Mouse (Mus musculus) stomach, embryonic 14.5 days (tissue): ENCODE measurements around the gene Rbm44. TPM values are rescaled to one million over a fixed set of nuclear protein-coding genes. Genes with fewer than 3 reads are reported as not detected.

Experiments
- ATAC-seq: fragments of 200-750 bp; cut with Nextera tagmentation; 2 replicates; pipeline ENCODE4 v1.8.0; 2017; ENCODE audit warnings: low read depth, moderate TSS enrichment; ENCODE audit not compliant: insufficient number of reproducible peaks, insufficient read depth, low FRiP score
- H3K27ac ChIP-seq: fragments of 300-500 bp; sonication (generic); 2 replicates; pipeline ENCODE4 v1.5.1; 2014; ENCODE audit warnings: mild to moderate bottlenecking, low read length, moderate library complexity, mixed read lengths
- H3K27me3 ChIP-seq: fragments of 300-500 bp; sonication (generic); 2 replicates; pipeline ENCODE4 v1.6.1; 2014; ENCODE audit warnings: low read length, control low read depth, mixed read lengths; ENCODE audit not compliant: control insufficient read depth, insufficient read depth
- H3K36me3 ChIP-seq: fragments of 300-500 bp; sonication (generic); 2 replicates; pipeline ENCODE4 v1.6.1; 2014; ENCODE audit warnings: mild to moderate bottlenecking, control low read depth, low read length, moderate library complexity, mixed read lengths; ENCODE audit not compliant: control insufficient read depth, insufficient read depth
- H3K4me1 ChIP-seq: fragments of 300-500 bp; sonication (generic); 2 replicates; pipeline ENCODE4 v1.6.1; 2014; ENCODE audit warnings: low read length, control low read depth, mixed read lengths; ENCODE audit not compliant: control insufficient read depth, insufficient read depth
- H3K4me2 ChIP-seq: fragments of 300-500 bp; sonication (generic); replicated peaks from 2 replicates; pipeline ENCODE4 v1.6.1; 2014; ENCODE audit warnings: low read depth, low read length, control low read depth
- H3K4me3 ChIP-seq: fragments of 300-500 bp; sonication (generic); 2 replicates; pipeline ENCODE4 v1.5.1; 2014; ENCODE audit warnings: low read depth, low read length, control low read depth
- H3K9ac ChIP-seq: fragments of 300-500 bp; sonication (generic); replicated peaks from 2 replicates; pipeline ENCODE4 v1.6.1; 2014; ENCODE audit warnings: low read depth, mild to moderate bottlenecking, control low read depth, low read length, moderate library complexity, mixed read lengths
- H3K9me3 ChIP-seq: fragments of 300-500 bp; sonication (generic); 2 replicates; pipeline ENCODE4 v1.6.1; 2016; ENCODE audit warnings: low read depth, low read length, control low read depth; ENCODE audit not compliant: control insufficient read depth
- WGBS: fragments of 180-500 bp; shearing (Covaris S2); extraction: QIAGEN DNeasy Blood & Tissue Kit; methylation state at CpG from one replicate; pipeline ENCODE4 v1.1.7; 2014; 5-methylcytosine and 5-hydroxymethylcytosine counted together
- polyA plus RNA-seq: library from polyadenylated mRNA; unstranded; fragments of >200 nt; fragmentation: Nextera tagmentation; extraction: Ambion mirVana; gene quantifications from 2 replicates; pipeline ENCODE4 v1.2.1, GENCODE M21; 2014

The Rbm44 gene
- polyA plus RNA-seq, 1 experiment from 2014 or later: 0.46 TPM

- no peaks in the 10 kb centered on the region for H3K36me3 ChIP-seq
- H3K4me1 ChIP-seq: no peaks in the 10 kb centered on the region
- 83% methylated on average over 7 of the region's 7 CpGs for WGBS
- ATAC-seq: no peak
- no peak overlapping the region for H3K27ac ChIP-seq
- H3K4me2 ChIP-seq: no peak overlapping the region
- no peaks in the 10 kb centered on the region for H3K27me3 ChIP-seq
- no peak overlapping the region for H3K9ac ChIP-seq
- no peak overlapping the region for H3K4me3 ChIP-seq
- H3K9me3 ChIP-seq: no peaks in the 10 kb centered on the region
Measured at GRCm38 (mm10) chr1:91219641-91220321, 74.9 kb downstream of the Rbm44 start.

DNA sequence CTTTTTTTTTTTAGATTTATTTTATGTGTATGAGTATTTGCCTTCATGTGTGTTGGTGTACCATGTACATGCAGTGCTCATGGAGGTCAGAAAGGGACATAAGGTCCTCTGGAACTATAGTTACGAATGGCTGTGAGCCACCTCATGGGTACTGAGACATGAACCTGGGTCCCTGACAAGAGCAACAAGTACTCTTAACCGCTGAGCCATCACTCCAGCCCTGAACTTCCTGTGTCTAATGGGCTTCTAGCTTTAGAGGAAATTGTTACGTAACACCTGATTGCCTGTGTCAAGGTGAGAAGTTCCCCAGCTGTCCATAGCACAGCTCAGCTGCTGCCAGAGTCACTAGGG is 75.4 kb downstream of the Rbm44 start:
- WGBS: 65% methylated on average over 3 of the region's 3 CpGs
- H3K27me3 ChIP-seq: no peaks in the 10 kb centered on the region
- H3K4me2 ChIP-seq: no peak overlapping the region
- ATAC-seq: no peak
- no peak overlapping the region for H3K9ac ChIP-seq
- no peaks in the 10 kb centered on the region for H3K36me3 ChIP-seq
- no peaks in the 10 kb centered on the region for H3K9me3 ChIP-seq
- no peaks in the 10 kb centered on the region for H3K4me1 ChIP-seq
- H3K27ac ChIP-seq: no peak overlapping the region
- H3K4me3 ChIP-seq: no peak overlapping the region

Other genes starting within 250 kb of the Rbm44 start
- gene Mlph, start 230.0 kb upstream of the Rbm44 start, polyA plus RNA-seq: 0.29 and 1.3 TPM in 2 replicates
- gene Prlh, start 192.0 kb upstream of the Rbm44 start, polyA plus RNA-seq: not detected in 2 replicates
- 5.4 and 5.6 TPM in 2 replicates for gene Rab17, start 175.4 kb upstream of the Rbm44 start, polyA plus RNA-seq
- gene Lrrfip1, start 146.4 kb upstream of the Rbm44 start, polyA plus RNA-seq: 54.3 and 60.7 TPM in 2 replicates
- gene Ramp1, start 34.7 kb downstream of the Rbm44 start, polyA plus RNA-seq: 4.2 and 4.6 TPM in 2 replicates
- gene Ube2f, start 105.2 kb downstream of the Rbm44 start, polyA plus RNA-seq: 67.1 and 73.3 TPM in 2 replicates
- gene Scly, start 153.2 kb downstream of the Rbm44 start, polyA plus RNA-seq: 10.7 and 13.7 TPM in 2 replicates
- gene Espnl, start 177.0 kb downstream of the Rbm44 start, polyA plus RNA-seq: not detected in 2 replicates
- 0.41 and 0.64 TPM in 2 replicates for gene Klhl30, start 205.9 kb downstream of the Rbm44 start, polyA plus RNA-seq
- 2.1 and 2.5 TPM in 2 replicates for gene Erfe, start 221.3 kb downstream of the Rbm44 start, polyA plus RNA-seq